Mouse (Mus musculus) forebrain, embryonic 10.5 days (tissue): ENCODE data around the gene N4bp3. TPM values are rescaled to one million over a fixed set of nuclear protein-coding genes. Genes with fewer than 3 reads are reported as not detected.

Experiments used
- DNase-seq: peaks from one replicate; pipeline ENCODE4 v3.0.0-alpha.2; 2017; ENCODE audit warnings: low spot score; ENCODE audit errors: extremely low spot score
- H3K27ac ChIP-seq: fragments of 300-500 bp; sonication (generic); 2 replicates; pipeline ENCODE4 v1.5.1; 2016; ENCODE audit warnings: mild to moderate bottlenecking
- H3K27me3 ChIP-seq: fragments of 300-500 bp; sonication (generic); 2 replicates; pipeline ENCODE4 v1.6.1; 2016; ENCODE audit warnings: mild to moderate bottlenecking; ENCODE audit not compliant: poor library complexity, severe bottlenecking
- H3K36me3 ChIP-seq: fragments of 300-500 bp; sonication (generic); replicated peaks from 2 replicates; pipeline ENCODE4 v1.6.1; 2016; ENCODE audit warnings: mild to moderate bottlenecking, moderate library complexity
- H3K4me1 ChIP-seq: fragments of 300-500 bp; sonication (generic); 2 replicates; pipeline ENCODE4 v1.6.1; 2016
- H3K4me3 ChIP-seq: fragments of 300-500 bp; sonication (generic); 2 replicates; pipeline ENCODE4 v1.5.1; 2016; ENCODE audit warnings: mild to moderate bottlenecking, moderate library complexity
- H3K9me3 ChIP-seq: fragments of 300-500 bp; sonication (generic); 2 replicates; pipeline ENCODE4 v1.6.1; 2016; ENCODE audit warnings: mild to moderate bottlenecking, moderate library complexity
- WGBS: fragments of 180-500 bp; shearing (Covaris S2); methylation state at CpG from one replicate; pipeline ENCODE4 v1.1.7; 2016; 5-methylcytosine and 5-hydroxymethylcytosine counted together
- polyA plus RNA-seq: library from polyadenylated mRNA; unstranded; fragments of >200 nt; fragmentation: Nextera tagmentation; extraction: Ambion mirVana; gene quantifications from 2 replicates; pipeline ENCODE4 v1.2.1, GENCODE M21; 2016

Gene N4bp3
- polyA plus RNA-seq, 1 experiment from 2014 or later, result 21.1 TPM

GRCm38 (mm10) chr11:51605602-51606446 lies 44.8 kb downstream of the N4bp3 start:
- Histone ChIP-seq H3K4me1 (peaks cover 51% of the 10 kb centered on the region), H3K4me3 (peak overlapping the region; percentile 74), H3K36me3 (peaks cover 53% of the 10 kb centered on the region), H3K9me3 (no peaks in the 10 kb centered on the region), H3K27ac (peak overlapping the region; percentile 99), H3K27me3 (no peaks in the 10 kb centered on the region)
- WGBS, result under 1% methylated on average over 81 of the region's 81 CpGs
- DNase-seq, result peak; percentile 72

DNA sequence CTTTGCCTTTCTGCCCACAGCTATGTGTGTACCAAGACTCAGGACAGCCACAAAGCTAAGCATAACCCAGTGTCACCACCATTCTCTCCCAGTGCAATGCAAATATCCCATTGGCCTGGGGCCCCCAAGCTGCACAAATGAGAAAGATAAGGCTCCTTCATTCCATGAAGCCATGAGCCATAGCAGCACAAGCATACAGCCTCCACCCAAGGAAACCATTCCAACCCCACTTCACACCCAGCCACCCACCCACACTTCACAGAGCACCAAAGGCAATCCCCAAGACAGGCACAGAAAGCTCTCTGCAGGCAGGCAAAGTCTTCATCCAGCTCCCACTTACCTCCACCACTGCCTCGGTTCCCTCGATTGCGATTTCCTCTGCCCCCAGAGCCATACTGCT lies 48.4 kb downstream of the N4bp3 start:
- no peaks in the 10 kb centered on the region for H3K27me3 ChIP-seq
- WGBS, result 89% methylated on average over 3 of the region's 3 CpGs
- H3K4me3 ChIP-seq, result peak overlapping the region; percentile 21; the same call in 1 of the 2 replicates
- no peak for DNase-seq
- no peaks in the 10 kb centered on the region for H3K9me3 ChIP-seq
- H3K36me3 ChIP-seq, result peaks cover 89% of the 10 kb centered on the region
- peaks cover 45% of the 10 kb centered on the region for H3K4me1 ChIP-seq
- no peak overlapping the region for H3K27ac ChIP-seq

GRCm38 (mm10) chr11:51597553-51597952 lies 53.1 kb downstream of the N4bp3 start:
- peaks cover 16% of the 10 kb centered on the region for H3K4me1 ChIP-seq
- H3K36me3 ChIP-seq, result peaks cover 100% of the 10 kb centered on the region
- H3K27me3 ChIP-seq, result no peaks in the 10 kb centered on the region
- no peak for DNase-seq
- H3K9me3 ChIP-seq, result no peaks in the 10 kb centered on the region
- WGBS, result 89% methylated on average over 2 of the region's 2 CpGs
- no peak overlapping the region for H3K27ac ChIP-seq
- no peak overlapping the region for H3K4me3 ChIP-seq

DNA sequence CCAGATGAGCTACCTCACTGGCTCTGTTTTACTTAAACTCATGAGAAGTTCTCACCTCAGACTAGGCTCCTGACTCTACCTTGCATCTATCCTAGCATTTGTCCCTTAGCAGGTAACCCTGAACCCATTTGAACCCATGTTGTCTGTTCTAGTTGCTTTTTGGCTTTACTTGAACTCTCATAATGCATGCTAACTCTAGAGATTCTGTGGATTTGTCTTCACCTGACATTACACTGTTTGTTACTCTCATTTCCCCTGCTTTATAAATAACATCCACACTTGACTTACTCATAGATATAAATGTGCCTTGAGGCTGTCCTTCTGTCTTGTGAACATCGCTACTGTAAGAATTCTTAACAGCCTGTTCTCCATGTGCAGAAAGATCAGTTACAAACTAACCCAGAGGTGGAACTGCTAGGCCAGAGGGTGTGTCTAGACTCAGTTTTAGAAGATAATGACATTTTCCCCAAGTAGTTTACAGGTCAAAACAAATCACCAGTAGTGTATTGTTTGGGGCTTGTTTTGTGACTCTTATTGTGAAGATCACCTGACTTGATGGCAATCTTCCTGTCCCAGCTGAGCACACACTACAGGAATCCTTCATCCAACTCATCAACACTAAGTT lies 55.1 kb downstream of the N4bp3 start:
- H3K36me3 ChIP-seq, result peaks cover 100% of the 10 kb centered on the region
- 92% methylated on average over 1 of the region's 1 CpGs for whole genome bisulfite sequencing

DNA sequence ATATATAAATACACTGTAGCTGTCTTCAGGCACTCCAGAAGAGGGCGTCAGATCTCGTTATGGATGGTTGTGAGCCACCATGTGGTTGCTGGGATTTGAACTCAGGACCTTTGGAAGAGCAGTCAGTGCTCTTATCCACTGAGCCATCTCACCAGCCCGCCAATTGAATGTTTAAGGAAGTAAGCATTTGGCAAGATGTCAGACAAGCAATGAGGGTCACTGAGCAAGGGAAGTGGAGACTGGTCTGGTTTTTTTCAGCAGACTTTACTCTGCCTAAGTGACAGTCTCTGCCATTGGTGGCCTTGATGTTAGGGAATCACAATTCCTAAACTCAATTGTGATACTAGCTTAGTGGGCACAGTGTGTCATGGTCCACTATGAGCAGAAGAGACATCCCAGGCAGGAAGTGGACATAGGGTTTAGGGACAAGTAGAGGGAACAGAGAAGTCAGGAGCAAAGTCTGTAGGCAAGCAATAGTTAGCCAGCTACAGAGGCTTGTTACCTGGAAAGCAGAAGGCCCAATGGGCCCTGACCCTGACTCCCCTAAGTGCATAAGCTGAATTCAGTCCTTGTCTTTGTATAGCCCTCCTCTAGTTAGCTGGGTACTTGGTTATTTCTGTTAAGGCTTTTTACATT lies 55.8 kb downstream of the N4bp3 start:
- no peak for DNase-seq

More for the DNA sequence above, 55.1 kb downstream of the N4bp3 start:
- Histone ChIP-seq H3K27me3 (no peaks in the 10 kb centered on the region), H3K27ac (no peak overlapping the region), H3K4me1 (no peaks in the 10 kb centered on the region), H3K9me3 (no peaks in the 10 kb centered on the region), H3K4me3 (no peak overlapping the region)
- no peak for DNase-seq

DNA sequence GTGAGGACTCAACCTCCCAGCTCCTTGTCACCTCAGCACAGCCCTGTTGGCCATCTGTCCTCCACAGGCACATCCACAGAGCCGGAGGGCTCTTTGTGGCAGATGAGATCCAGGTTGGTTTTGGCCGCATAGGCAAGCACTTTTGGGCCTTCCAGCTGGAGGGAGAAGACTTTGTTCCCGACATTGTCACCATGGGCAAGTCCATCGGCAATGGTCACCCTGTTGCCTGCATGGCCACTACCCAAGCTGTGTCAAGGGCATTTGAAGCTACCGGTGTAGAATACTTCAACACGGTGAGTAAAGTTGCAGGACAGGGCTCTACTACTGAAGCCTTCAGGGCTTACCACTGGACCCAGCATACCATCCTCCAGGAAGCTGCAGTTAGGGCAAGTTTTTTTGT lies 56.8 kb downstream of the N4bp3 start:
- WGBS, result 95% methylated on average over 6 of the region's 6 CpGs
- Histone ChIP-seq H3K36me3 (peaks cover 100% of the 10 kb centered on the region), H3K4me1 (no peaks in the 10 kb centered on the region), H3K27ac (no peak overlapping the region), H3K27me3 (no peaks in the 10 kb centered on the region), H3K9me3 (no peaks in the 10 kb centered on the region), H3K4me3 (no peak overlapping the region)
- DNase-seq, result no peak

More for the DNA sequence above, 55.8 kb downstream of the N4bp3 start:
- Histone ChIP-seq H3K27me3 (no peaks in the 10 kb centered on the region), H3K36me3 (peaks cover 100% of the 10 kb centered on the region), H3K4me3 (no peak overlapping the region), H3K4me1 (no peaks in the 10 kb centered on the region), H3K9me3 (no peaks in the 10 kb centered on the region), H3K27ac (no peak overlapping the region)
- WGBS, result 86% methylated on average over 3 of the region's 3 CpGs

- Histone ChIP-seq H3K36me3 (peaks cover 100% of the 10 kb centered on the region), H3K9me3 (no peaks in the 10 kb centered on the region), H3K4me1 (no peaks in the 10 kb centered on the region), H3K27ac (no peak overlapping the region), H3K4me3 (no peak overlapping the region), H3K27me3 (no peaks in the 10 kb centered on the region)
- 97% methylated on average over 4 of the region's 4 CpGs for WGBS
- DNase-seq, result no peak
These were observed 57.3 kb downstream of the N4bp3 start for GRCm38 (mm10) chr11:51593368-51593767.

Other genes with a start within 250 kb of the N4bp3 start
- gene Phykpl, start 66.1 kb downstream of the N4bp3 start, polyA plus RNA-seq, result 15.9 and 16.3 TPM in 2 replicates
- gene Hnrnpab, start 44.0 kb downstream of the N4bp3 start, polyA plus RNA-seq, result 597 and 634 TPM in 2 replicates
- 273 and 279 TPM in 2 replicates for gene Nhp2, start 31.1 kb downstream of the N4bp3 start, polyA plus RNA-seq
- 37.2 and 39.1 TPM in 2 replicates for gene Rmnd5b, start 14.9 kb downstream of the N4bp3 start, polyA plus RNA-seq
- gene D930048N14Rik, start 112 bp upstream of the N4bp3 start, polyA plus RNA-seq, result 1.6 and 2.0 TPM in 2 replicates
- 78.4 and 78.7 TPM in 2 replicates for gene 0610009B22Rik, start 38.0 kb upstream of the N4bp3 start, polyA plus RNA-seq
- 12.8 and 14.0 TPM in 2 replicates for gene Sec24a, start 112.8 kb upstream of the N4bp3 start, polyA plus RNA-seq
- gene Sar1b, start 112.8 kb upstream of the N4bp3 start, polyA plus RNA-seq, result 112 and 114 TPM in 2 replicates
- 0.57 and 0.64 TPM in 2 replicates for gene Jade2, start 206.8 kb upstream of the N4bp3 start, polyA plus RNA-seq